Mouse (Mus musculus) neural tube, embryonic 11.5 days (tissue): ENCODE data around the gene Galnt7. TPM values are rescaled to one million over a fixed set of nuclear protein-coding genes. Genes with fewer than 3 reads are reported as not detected.
A peak's percentile ranks its signal among the peaks of the same experiment; 100 is the strongest.
"Not testable (repeated sequence)": the region's sequence is repeated elsewhere in the genome, so short reads cannot be mapped to it uniquely, and the experiment has no call there.

Experiments used
- ATAC-seq: fragments of 200-750 bp; cut with Nextera tagmentation; 2 replicates; pipeline ENCODE4 v1.8.0; 2017; ENCODE audit warnings: moderate number of reproducible peaks, mild to moderate bottlenecking, moderate TSS enrichment, moderate library complexity; ENCODE audit not compliant: insufficient read depth, low FRiP score, low TSS enrichment
- DNase-seq: peaks from one replicate; pipeline ENCODE4 v3.0.0-alpha.2; 2015; ENCODE audit warnings: low spot score
- H3K27ac ChIP-seq: fragments of 300-500 bp; sonication (generic); 2 replicates; pipeline ENCODE4 v1.5.1; 2014; ENCODE audit warnings: low read depth, mild to moderate bottlenecking, low read length
- H3K27me3 ChIP-seq: fragments of 300-500 bp; sonication (generic); 2 replicates; pipeline ENCODE4 v1.6.1; 2014; ENCODE audit warnings: mild to moderate bottlenecking, low read length, mixed read lengths; ENCODE audit not compliant: control insufficient read depth, insufficient read depth
- H3K36me3 ChIP-seq: fragments of 300-500 bp; sonication (generic); 2 replicates; pipeline ENCODE4 v1.6.1; 2014; ENCODE audit warnings: mild to moderate bottlenecking, low read length, moderate library complexity, mixed read lengths; ENCODE audit not compliant: control insufficient read depth, insufficient read depth
- H3K4me1 ChIP-seq: fragments of 300-500 bp; sonication (generic); 2 replicates; pipeline ENCODE4 v1.6.1; 2014; ENCODE audit warnings: low read length, mixed read lengths; ENCODE audit not compliant: control insufficient read depth, insufficient read depth
- H3K4me2 ChIP-seq: fragments of 300-500 bp; sonication (generic); 2 replicates; pipeline ENCODE4 v1.6.1; 2014; ENCODE audit warnings: low read depth, mild to moderate bottlenecking, moderate library complexity
- H3K4me3 ChIP-seq: fragments of 300-500 bp; sonication (generic); 2 replicates; pipeline ENCODE4 v1.5.1; 2014; ENCODE audit warnings: low read depth, low read length
- H3K9ac ChIP-seq: fragments of 300-500 bp; sonication (generic); 2 replicates; pipeline ENCODE4 v1.6.1; 2014; ENCODE audit warnings: mild to moderate bottlenecking, low read length
- H3K9me3 ChIP-seq: fragments of 300-500 bp; sonication (generic); 2 replicates; pipeline ENCODE4 v1.6.1; 2016; ENCODE audit warnings: low read length; ENCODE audit not compliant: control insufficient read depth
- WGBS: fragments of 180-500 bp; shearing (Covaris S2); extraction: QIAGEN DNeasy Blood & Tissue Kit; methylation state at CpG from one replicate; pipeline ENCODE4 v1.1.7; 2014; 5-methylcytosine and 5-hydroxymethylcytosine counted together
- polyA plus RNA-seq: library from polyadenylated mRNA; unstranded; fragments of >200 nt; fragmentation: Nextera tagmentation; extraction: Ambion mirVana; gene quantifications from 2 replicates; pipeline ENCODE4 v1.2.1, GENCODE M21; 2014

Galnt7 gene
- polyA plus RNA-seq, 1 experiment from 2014 or later: 20.1 TPM

DNA sequence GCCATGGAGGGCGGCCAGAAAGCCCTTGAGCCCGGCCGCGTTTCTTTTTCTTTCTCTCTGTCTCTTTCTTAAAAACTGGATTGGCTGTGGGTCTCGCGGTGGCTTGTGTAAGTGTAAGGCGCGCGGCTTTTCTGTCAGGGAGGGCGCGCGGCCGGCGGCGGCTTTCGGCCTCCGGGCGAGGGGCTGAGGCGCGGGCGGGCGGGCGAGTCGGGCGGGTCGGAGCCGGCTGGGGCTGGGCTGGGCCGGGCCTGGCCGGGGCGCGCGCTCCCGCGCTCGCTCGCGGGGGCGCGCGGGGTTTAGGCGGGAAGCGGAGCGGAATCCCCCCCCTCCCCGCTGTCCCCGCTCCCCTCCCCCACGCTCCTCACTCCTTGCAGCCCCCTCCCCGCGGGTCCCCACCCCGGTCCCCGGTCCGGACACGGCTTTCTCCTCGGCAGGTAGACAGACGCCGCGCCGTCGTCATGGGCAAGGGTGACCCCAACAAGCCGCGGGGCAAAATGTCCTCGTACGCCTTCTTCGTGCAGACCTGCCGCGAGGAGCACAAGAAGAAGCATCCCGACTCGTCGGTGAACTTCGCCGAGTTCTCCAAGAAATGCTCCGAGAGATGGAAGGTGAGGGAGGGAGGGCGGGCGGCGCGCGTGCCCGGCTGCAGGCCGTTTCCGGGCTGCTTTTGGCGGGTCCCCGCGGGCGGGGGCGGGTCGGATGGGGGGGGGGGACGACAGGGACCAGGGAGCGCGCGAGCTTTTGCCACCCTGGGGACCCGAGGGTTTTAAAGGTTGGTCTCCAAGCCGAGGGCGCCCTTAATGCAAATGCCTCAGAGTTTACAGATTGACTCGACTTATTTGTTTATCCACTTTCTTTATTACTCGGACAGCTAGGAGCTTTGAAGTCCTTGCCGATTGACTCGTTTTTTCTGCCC is 140.4 kb downstream of the Galnt7 start:
- DNase-seq: peak; percentile 74
- peak overlapping the region; percentile 94 for H3K4me3 ChIP-seq
- no peaks in the 10 kb centered on the region for H3K4me1 ChIP-seq
- H3K36me3 ChIP-seq: no peaks in the 10 kb centered on the region
- peak; percentile 59 for ATAC-seq
- WGBS: under 1% methylated on average over 62 of the region's 96 CpGs
- H3K4me2 ChIP-seq: peak overlapping the region; percentile 57
- no peaks in the 10 kb centered on the region for H3K9me3 ChIP-seq
- peak overlapping the region; percentile 100 for H3K9ac ChIP-seq
- peak overlapping the region; percentile 100 for H3K27ac ChIP-seq
- H3K27me3 ChIP-seq: no peaks in the 10 kb centered on the region

DNA sequence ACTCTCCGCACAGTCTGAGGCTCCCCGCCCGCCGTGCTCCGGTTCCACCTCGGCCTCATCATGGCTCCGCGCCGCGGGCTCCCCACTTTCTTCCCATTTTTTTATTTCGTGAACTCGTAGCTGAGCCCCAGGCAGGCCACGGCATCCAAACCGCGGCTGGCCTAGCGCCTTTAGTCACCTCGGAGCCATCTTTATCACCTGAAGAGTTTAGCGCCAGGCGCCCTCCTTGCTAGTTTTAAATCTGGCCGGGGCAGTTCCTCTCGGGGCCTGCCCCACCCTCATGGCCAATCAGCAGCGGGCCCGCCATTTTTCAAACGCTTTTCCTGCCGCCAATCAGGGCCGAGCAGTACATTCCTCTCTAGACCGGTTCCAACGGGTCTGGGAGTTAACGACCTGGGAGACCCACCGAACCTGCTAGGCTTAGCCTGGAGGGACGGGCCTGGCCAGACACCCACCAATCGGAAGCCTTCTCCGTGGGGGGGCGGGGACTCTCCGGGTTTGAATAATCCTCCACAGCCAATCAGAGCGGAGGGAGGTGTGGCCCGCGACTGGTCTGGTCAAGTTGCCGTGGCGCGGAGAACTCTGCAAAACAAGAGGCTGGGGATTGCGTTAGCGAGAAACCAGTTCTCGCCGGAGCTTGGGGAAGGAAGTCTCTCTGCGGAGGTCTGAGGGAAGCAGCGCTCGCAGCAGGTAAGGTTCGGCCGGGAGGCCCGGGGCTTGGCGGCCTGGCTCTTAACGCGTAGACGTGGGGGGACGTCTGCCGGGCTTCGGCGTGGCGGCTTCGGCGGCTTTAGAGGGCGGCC is 141.3 kb downstream of the Galnt7 start, which contains the start of gene Hmgb2:
TSS of gene Hmgb2 (plus strand) at position 592 of the 803 bp plus-strand sequence.
- no peaks in the 10 kb centered on the region for H3K36me3 ChIP-seq
- H3K4me2 ChIP-seq: peak within 1 kb of the TSS; percentile 83
- peak; percentile 100 for DNase-seq
- no peaks in the 10 kb centered on the region for H3K4me1 ChIP-seq
- H3K9me3 ChIP-seq: no peaks in the 10 kb centered on the region
- peak; percentile 99 for ATAC-seq
- H3K27me3 ChIP-seq: no peaks in the 10 kb centered on the region
- peak within 1 kb of the TSS; percentile 100 for H3K9ac ChIP-seq
- H3K4me3 ChIP-seq: peak within 1 kb of the TSS; percentile 94
- WGBS: under 1% methylated on average over 61 of the region's 63 CpGs
- H3K27ac ChIP-seq: peak within 1 kb of the TSS; percentile 100

DNA sequence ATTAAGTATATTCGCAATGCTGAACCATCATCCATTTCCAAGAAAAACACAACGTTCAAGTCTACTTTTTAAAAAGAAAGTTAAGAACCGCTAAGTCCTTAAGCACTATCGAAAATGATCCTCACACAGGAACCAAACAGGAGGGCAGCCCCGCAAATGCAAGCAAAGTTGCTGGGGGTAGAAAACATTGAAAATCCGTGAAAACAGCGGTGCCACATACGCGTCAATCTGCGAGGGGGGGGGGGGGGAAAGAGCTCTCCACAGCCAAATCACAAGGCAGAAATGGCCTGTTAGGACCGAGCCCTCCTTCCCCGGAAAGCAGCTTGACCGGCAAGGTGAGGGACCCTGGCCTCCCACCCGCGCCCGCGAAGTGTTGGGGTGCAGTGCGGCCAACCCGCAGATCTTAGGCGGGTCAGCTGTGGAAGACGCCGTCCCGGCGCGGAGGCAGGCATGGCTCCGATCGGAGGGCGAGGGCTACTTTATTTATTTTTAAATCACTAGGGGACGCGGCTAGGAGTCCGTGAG is 142.0 kb downstream of the Galnt7 start:
- no peak for DNase-seq

DNA sequence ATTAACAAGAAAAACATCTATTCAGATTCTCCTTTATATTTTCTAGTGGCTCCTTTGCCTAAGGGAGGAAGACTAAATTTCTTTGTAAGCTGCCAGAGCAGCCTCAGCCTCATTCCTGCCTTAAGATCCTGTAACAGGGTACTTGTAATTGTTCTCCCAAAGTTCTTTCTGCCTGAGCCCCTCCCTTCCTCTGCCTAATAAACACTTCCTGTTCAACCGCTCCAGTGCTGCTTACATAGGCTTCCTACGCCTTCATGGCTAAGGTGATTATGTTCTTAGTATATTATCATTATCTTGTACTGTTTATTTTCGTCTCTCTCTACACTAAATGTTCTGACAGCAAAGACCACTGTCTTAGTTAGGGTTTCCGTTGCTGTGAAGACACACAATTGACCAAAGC is 144.2 kb downstream of the Galnt7 start:
- 87% methylated on average over 4 of the region's 4 CpGs for WGBS
- ATAC-seq (no peak), DNase-seq (no peak)

More for the DNA sequence above, 142.0 kb downstream of the Galnt7 start:
- peak; percentile 17 for ATAC-seq
- no peaks in the 10 kb centered on the region for H3K27me3 ChIP-seq
- WGBS: 3% methylated on average over 27 of the region's 31 CpGs
- H3K27ac ChIP-seq: peak overlapping the region; percentile 84
- peak overlapping the region; percentile 83 for H3K4me2 ChIP-seq
- H3K36me3 ChIP-seq: no peaks in the 10 kb centered on the region
- peak overlapping the region; percentile 94 for H3K4me3 ChIP-seq
- peak overlapping the region; percentile 91 for H3K9ac ChIP-seq
- H3K4me1 ChIP-seq: no peaks in the 10 kb centered on the region
- no peaks in the 10 kb centered on the region for H3K9me3 ChIP-seq

DNA sequence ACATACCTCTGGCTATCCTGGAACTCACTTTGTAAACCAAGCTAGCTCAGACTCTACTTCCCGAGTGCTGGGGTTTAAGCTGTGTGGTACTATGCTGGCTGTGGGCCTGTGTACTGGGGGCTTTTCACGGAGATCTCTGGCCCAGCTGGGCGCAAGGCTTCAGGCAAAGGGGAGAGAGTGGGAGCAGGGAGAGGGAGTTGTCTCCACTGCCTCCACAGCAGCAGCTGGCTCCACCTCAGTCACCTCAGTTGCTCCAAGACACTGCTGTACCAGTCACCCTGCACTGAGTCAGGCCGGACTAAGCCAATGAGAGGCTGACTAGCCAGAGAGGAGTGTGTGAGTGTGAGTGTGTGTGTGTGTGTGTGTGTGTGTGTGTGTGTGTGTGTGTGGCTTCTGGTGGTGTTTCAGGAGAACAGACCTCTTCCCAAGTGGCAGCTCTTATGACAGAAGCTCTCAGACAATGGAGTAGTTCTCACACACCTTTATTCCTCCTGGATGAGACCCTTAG is 145.2 kb downstream of the Galnt7 start:
- ATAC-seq (no peak), DNase-seq (no peak)
- Histone ChIP-seq H3K36me3 (no peaks in the 10 kb centered on the region), H3K27ac (no peak overlapping the region), H3K4me1 (no peaks in the 10 kb centered on the region), H3K9me3 (no peaks in the 10 kb centered on the region), H3K27me3 (no peaks in the 10 kb centered on the region), H3K9ac (no peak overlapping the region), H3K4me3 (no peak overlapping the region), H3K4me2 (no peak overlapping the region)
- WGBS: 84% methylated on average over 4 of the region's 4 CpGs

More for the DNA sequence above, 144.2 kb downstream of the Galnt7 start:
- Histone ChIP-seq H3K9me3 (no peaks in the 10 kb centered on the region), H3K4me2 (no peak overlapping the region), H3K9ac (no peak overlapping the region), H3K36me3 (no peaks in the 10 kb centered on the region), H3K4me1 (no peaks in the 10 kb centered on the region), H3K4me3 (no peak overlapping the region), H3K27me3 (no peaks in the 10 kb centered on the region), H3K27ac (no peak overlapping the region)

DNA sequence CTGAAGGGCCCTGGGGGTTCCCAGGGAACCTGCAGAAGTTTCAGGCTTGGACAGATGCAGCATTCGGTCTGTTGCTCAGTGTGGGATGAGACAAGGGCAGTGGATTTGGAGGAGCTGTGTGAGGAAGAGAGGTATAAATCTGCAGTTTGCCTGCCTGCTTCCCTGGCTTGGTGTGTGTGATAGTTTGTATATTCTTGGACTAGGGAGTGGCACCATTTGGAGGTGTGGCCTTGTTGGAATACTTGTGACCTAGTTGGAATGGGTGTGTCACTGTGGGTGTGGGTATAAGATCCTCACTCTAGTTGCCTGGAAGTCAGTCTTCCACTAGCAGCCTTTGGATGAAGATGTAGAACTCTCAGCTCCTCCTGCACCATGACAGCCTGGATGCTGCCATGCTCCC is 147.3 kb downstream of the Galnt7 start:
- not testable (repeated sequence) for H3K9ac ChIP-seq, H3K9me3 ChIP-seq, H3K27me3 ChIP-seq, H3K4me1 ChIP-seq, H3K27ac ChIP-seq, H3K36me3 ChIP-seq, DNase-seq, ATAC-seq, H3K4me2 ChIP-seq, H3K4me3 ChIP-seq
- 92% methylated on average over 1 of the region's 1 CpGs for WGBS

DNA sequence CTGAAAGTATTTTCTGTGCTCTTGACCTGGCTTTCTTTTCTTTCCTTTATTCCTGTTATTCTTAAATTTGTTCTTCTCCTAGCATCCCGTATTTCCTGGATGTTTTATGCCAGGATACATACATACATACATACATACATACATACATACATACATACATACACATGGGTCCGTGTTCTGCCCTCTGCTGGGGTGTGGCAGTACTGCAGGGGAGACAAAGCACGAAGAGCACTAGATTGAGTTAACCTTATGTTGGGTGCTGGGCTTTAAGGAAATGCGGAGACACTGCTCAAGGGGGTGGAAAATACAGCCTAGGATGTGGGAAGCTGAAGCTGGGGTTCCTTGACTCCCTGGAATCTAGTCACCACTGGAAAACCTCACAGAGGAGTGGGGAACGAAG is 149.2 kb downstream of the Galnt7 start:
- Histone ChIP-seq H3K4me2 (no peak overlapping the region), H3K4me3 (no peak overlapping the region), H3K27me3 (no peaks in the 10 kb centered on the region), H3K9ac (no peak overlapping the region), H3K27ac (no peak overlapping the region), H3K36me3 (no peaks in the 10 kb centered on the region), H3K4me1 (no peaks in the 10 kb centered on the region), H3K9me3 (no peaks in the 10 kb centered on the region)
- ATAC-seq: no peak
- DNase-seq: peak; percentile 81
- 59% methylated on average over 5 of the region's 5 CpGs for WGBS

DNA sequence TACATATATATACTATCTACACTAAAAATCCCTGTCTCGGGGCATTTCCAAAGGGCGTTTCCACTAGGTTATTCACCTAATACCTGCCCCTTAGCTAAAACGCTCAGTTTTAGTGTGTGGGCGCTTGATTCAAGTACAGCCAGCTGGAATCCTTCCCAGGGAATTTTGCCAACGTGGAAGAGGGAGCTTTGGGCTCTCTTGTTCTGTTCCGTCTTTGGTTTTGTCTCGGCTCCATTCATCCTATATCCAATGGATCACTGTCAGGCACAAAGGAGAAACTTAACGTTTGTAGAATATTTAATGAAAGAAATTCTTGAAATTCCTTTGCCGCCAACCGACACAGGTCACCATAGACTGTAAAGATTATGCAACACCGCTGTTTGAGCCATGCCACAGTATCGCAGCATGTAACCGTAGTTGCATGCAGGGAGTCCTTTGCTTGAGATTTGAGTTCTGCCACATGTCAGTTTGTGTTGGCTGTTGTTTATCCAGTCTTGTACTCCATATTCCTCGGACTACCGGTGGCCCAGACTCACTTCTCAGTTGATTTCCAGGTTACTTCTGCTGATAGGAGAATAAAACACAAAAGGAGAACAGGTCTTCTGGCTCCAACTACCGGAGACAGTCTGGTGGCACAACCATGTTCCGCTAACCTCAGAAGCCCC is 153.9 kb downstream of the Galnt7 start:
- H3K4me1 ChIP-seq: no peaks in the 10 kb centered on the region
- 62% methylated on average over 17 of the region's 17 CpGs for WGBS
- no peak overlapping the region for H3K9ac ChIP-seq
- no peak overlapping the region for H3K4me3 ChIP-seq
- H3K36me3 ChIP-seq: no peaks in the 10 kb centered on the region
- H3K27me3 ChIP-seq: no peaks in the 10 kb centered on the region
- H3K27ac ChIP-seq: no peak overlapping the region
- H3K9me3 ChIP-seq: no peaks in the 10 kb centered on the region
- DNase-seq (peak; percentile 40), ATAC-seq (peak; percentile 51)
- no peak overlapping the region for H3K4me2 ChIP-seq
